Mouse (Mus musculus) cerebellum, adult (tissue): ENCODE measurements around the gene Ampd1.
"Not testable (repeated sequence)": the region's sequence is repeated elsewhere in the genome, so short reads cannot be mapped to it uniquely, and the experiment has no call there.

Source experiments
- ATAC-seq: cut with Nextera tagmentation; 2 replicates; pipeline ENCODE4 v1.9.2; 2017; ENCODE audit warnings: mild to moderate bottlenecking, moderate library complexity, mixed read lengths; ENCODE audit not compliant: insufficient number of reproducible peaks, low FRiP score, low TSS enrichment

Ampd1 gene

GRCm38 (mm10) chr3:103101909-103102308, 28.1 kb downstream of the Ampd1 start:
- no peak for ATAC-seq

- ATAC-seq: peak; percentile 56; the same call in 1 of the 2 replicates
Measured at GRCm38 (mm10) chr3:103102454-103103390, 28.9 kb downstream of the Ampd1 start, which contains the start of gene Dennd2c. TSS of gene Dennd2c (plus strand) at chr3:103102604.

GRCm38 (mm10) chr3:103107565-103108240, 33.9 kb downstream of the Ampd1 start:
- ATAC-seq: no peak

- no peak for ATAC-seq
Measured at GRCm38 (mm10) chr3:103112216-103112615, 38.4 kb downstream of the Ampd1 start.

GRCm38 (mm10) chr3:103123636-103124035, 49.8 kb downstream of the Ampd1 start:
- no peak for ATAC-seq

GRCm38 (mm10) chr3:103126138-103126537, 52.3 kb downstream of the Ampd1 start:
- no peak for ATAC-seq

- no peak for ATAC-seq
Measured at GRCm38 (mm10) chr3:103127177-103127576, 53.4 kb downstream of the Ampd1 start.

- ATAC-seq: no peak
Measured at GRCm38 (mm10) chr3:103127721-103128120, 53.9 kb downstream of the Ampd1 start.

- no peak for ATAC-seq
Measured at GRCm38 (mm10) chr3:103128251-103128650, 54.4 kb downstream of the Ampd1 start.

GRCm38 (mm10) chr3:103129367-103130159, 55.7 kb downstream of the Ampd1 start:
- no peak for ATAC-seq

- no peak for ATAC-seq
Measured at GRCm38 (mm10) chr3:103130236-103130751, 56.5 kb downstream of the Ampd1 start.

- ATAC-seq: no peak
Measured at GRCm38 (mm10) chr3:103133098-103133497, 59.3 kb downstream of the Ampd1 start.

- ATAC-seq: no peak
Measured at GRCm38 (mm10) chr3:103136414-103137077, 62.7 kb downstream of the Ampd1 start.

- ATAC-seq: no peak
Measured at GRCm38 (mm10) chr3:103139047-103139446, 65.2 kb downstream of the Ampd1 start.

- ATAC-seq: not testable (repeated sequence)
Measured at GRCm38 (mm10) chr3:103140095-103140838, 66.5 kb downstream of the Ampd1 start.

GRCm38 (mm10) chr3:103141287-103141686, 67.5 kb downstream of the Ampd1 start:
- no peak for ATAC-seq

GRCm38 (mm10) chr3:103142366-103142765, 68.6 kb downstream of the Ampd1 start:
- no peak for ATAC-seq

- ATAC-seq: no peak
Measured at GRCm38 (mm10) chr3:103145336-103145735, 71.5 kb downstream of the Ampd1 start.

- no peak for ATAC-seq
Measured at GRCm38 (mm10) chr3:103145791-103146190, 72.0 kb downstream of the Ampd1 start.
